Mouse (Mus musculus): ENCODE results near the gene C6. TPM values are rescaled to one million over a fixed set of nuclear protein-coding genes. Genes with fewer than 3 reads are reported as not detected.

C6 gene
- polyA plus RNA-seq (2021; fragmentation: Nextera tagmentation), result not detected in 2 replicates
- long read RNA-seq, experiment 1, result 0 reads
- long read RNA-seq, experiment 2, result 0 reads

GRCm38 (mm10) chr15:4726830-4727310 is at the start of gene C6:
Gene C6, plus strand, starts transcription at chr15:4727175.

Other genes with a start within 250 kb of the C6 start
- gene Mroh2b, start 171.6 kb downstream of the C6 start, polyA plus RNA-seq (2021; fragmentation: Nextera tagmentation), result not detected in 2 replicates